Mouse (Mus musculus): ENCODE data around the gene Fam213a.

DNA sequence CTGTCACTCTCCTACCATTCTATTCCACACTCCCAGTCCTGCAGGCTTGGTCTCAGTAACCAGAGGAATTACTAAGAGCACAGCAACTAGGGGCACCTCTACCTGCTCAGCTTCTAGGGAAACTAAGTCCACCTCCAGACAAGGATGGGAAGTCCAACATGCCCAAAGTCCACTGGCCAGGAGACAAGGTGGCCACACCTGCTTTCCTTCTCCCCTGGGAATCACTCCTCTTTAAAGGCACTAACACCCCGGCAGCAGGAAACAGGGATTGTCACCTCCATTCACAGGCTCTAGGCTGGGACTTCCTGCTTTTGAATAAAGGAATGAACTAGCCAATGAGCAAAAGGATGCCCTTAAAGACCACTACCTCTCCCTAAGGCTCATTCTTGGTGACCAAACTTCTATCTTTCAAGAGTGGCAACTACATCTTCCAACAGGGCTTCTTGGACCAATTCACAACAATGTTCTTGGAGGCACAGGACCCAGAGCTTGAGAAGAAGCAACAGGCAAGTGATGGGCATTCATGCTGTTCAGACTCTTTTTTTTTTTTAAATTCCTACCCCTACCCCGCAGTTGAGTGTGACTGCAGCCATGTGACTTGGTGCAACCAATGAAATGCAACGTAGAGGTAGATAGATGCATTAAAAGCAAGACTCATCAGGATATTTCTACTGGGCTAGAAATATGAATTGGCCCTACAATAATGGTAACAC, 49.9 kb downstream of the Fam213a start:
- TF ChIP-seq EP300 (optimal IDR thresholded peaks at IDR 0.05) (no peak), CTCF (IDR thresholded peaks at IDR 0.05; ENCODE audit: low read depth) (no peak)
